Mouse (Mus musculus) lung, postnatal 0 days (tissue): ENCODE results near the gene Zfhx2.

ENCODE experiments used
- CTCF ChIP-seq: IDR thresholded peaks from 2 replicates; pipeline ENCODE4 v1.5.1; 2016; ENCODE audit warnings: antibody characterized with exemption, mild to moderate bottlenecking
- EP300 ChIP-seq: IDR thresholded peaks from 2 replicates; pipeline ENCODE4 v1.6.1; 2016; ENCODE audit warnings: antibody characterized with exemption, mild to moderate bottlenecking, control low read depth

DNA sequence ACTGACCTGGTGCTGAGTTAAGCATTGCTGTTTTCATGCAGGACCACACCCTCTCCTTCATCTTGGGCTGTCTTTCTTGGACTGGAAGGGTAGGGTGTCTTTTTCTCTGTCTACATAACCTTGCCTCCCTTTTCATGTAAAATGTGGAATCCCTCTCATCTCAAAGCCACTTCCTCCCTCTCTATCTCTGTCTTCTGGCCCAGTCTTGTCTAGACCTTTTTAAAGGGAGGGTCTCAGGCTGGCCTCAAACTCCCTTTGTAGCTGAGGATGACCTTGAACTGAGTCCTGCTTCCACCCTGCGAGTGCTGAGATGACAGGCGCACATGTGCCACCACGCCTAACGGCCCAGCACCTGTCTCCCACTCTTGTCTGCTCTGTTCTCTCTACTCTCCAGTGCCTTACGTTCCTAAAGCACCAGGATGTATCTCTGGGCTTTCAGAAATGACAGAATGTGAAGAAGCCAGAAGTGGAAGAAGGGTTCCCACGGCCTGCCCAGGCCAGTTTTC lies 6.1 kb downstream of the Zfhx2 start:
- no peak for TF ChIP-seq CTCF
- TF ChIP-seq EP300: no peak
